Mouse (Mus musculus) brain, embryonic 14.5 days (tissue): ENCODE measurements at regions not wholly inside any gene's neighbourhood (a gene's known extent, or its start where the extent isn't known, plus 50 kb on each side); places are given as distances from the start of the nearest gene placed in this dataset.

Experiments used
- CTCF ChIP-seq: fragments of 200-500 bp; IDR thresholded peaks from 2 replicates; pipeline ENCODE4 v1.5.1; 2012; ENCODE audit warnings: inconsistent platforms, mild to moderate bottlenecking, moderate library complexity, borderline replicate concordance; ENCODE audit not compliant: insufficient read depth, insufficient read length; ENCODE audit errors: extremely low read depth
- POLR2A ChIP-seq: fragments of 200-500 bp; IDR thresholded peaks from 2 replicates; pipeline ENCODE4 v1.6.1; 2012; ENCODE audit warnings: mild to moderate bottlenecking, inconsistent platforms, borderline replicate concordance; ENCODE audit not compliant: poor library complexity, insufficient read depth, insufficient read length, severe bottlenecking; ENCODE audit errors: extremely low read depth

DNA sequence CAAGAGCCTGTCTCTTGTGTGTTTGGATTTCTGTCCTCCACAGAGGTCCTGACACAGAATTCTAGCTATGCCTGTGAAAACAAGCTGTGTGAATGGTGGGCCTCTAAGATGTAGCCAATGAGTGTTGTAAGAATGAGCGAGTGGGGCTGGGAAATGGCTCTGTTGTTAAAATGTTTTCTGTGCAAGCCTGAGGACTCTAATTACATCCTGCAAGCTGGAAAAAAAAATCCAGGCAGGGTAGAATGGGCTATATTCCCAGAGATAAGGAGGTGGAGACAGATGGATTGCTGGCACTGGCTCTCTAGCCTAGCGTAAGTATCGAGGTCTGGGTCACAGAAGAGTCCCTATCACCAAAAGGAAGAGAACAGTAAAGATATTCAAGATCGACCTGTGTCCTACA lies 731.5 kb upstream of the Adgrl2 start:
- TF ChIP-seq CTCF, result no peak
- no peak for TF ChIP-seq POLR2A
